Mouse (Mus musculus) hindbrain, embryonic 12.5 days (tissue): ENCODE results near the gene Rac3. TPM values are rescaled to one million over a fixed set of nuclear protein-coding genes. Genes with fewer than 3 reads are reported as not detected.

Experiments used
- ATAC-seq: fragments of 200-750 bp; cut with Nextera tagmentation; 2 replicates; pipeline ENCODE4 v1.8.0; 2017; ENCODE audit warnings: moderate TSS enrichment; ENCODE audit not compliant: low FRiP score
- H3K27ac ChIP-seq: fragments of 300-500 bp; sonication (generic); 2 replicates; pipeline ENCODE4 v1.5.1; 2016; ENCODE audit warnings: mild to moderate bottlenecking
- H3K27me3 ChIP-seq: fragments of 300-500 bp; sonication (generic); 2 replicates; pipeline ENCODE4 v1.6.1; 2016; ENCODE audit warnings: mild to moderate bottlenecking
- H3K36me3 ChIP-seq: fragments of 300-500 bp; sonication (generic); 2 replicates; pipeline ENCODE4 v1.6.1; 2016; ENCODE audit warnings: mild to moderate bottlenecking
- H3K4me1 ChIP-seq: fragments of 300-500 bp; sonication (generic); 2 replicates; pipeline ENCODE4 v1.6.1; 2016
- H3K4me2 ChIP-seq: fragments of 300-500 bp; sonication (generic); replicated peaks from 2 replicates; pipeline ENCODE4 v1.6.1; 2016; ENCODE audit warnings: mild to moderate bottlenecking
- H3K4me3 ChIP-seq: fragments of 300-500 bp; sonication (generic); 2 replicates; pipeline ENCODE4 v1.5.1; 2016; ENCODE audit warnings: mild to moderate bottlenecking
- H3K9ac ChIP-seq: fragments of 300-500 bp; sonication (generic); 2 replicates; pipeline ENCODE4 v1.6.1; 2016; ENCODE audit warnings: mild to moderate bottlenecking, moderate library complexity
- H3K9me3 ChIP-seq: fragments of 300-500 bp; sonication (generic); replicated peaks from 2 replicates; pipeline ENCODE4 v1.6.1; 2016; ENCODE audit warnings: mild to moderate bottlenecking
- WGBS: fragments of 180-500 bp; shearing (Covaris S2); methylation state at CpG from one replicate; pipeline ENCODE4 v1.1.7; 2016; 5-methylcytosine and 5-hydroxymethylcytosine counted together
- polyA plus RNA-seq: library from polyadenylated mRNA; unstranded; fragments of >200 nt; fragmentation: Nextera tagmentation; extraction: Ambion mirVana; gene quantifications from 2 replicates; pipeline ENCODE4 v1.2.1, GENCODE M21; 2016

Gene Rac3
- polyA plus RNA-seq, 1 experiment from 2014 or later = 99.9 TPM

- Histone ChIP-seq H3K4me3 (no peak overlapping the region), H3K4me1 (peaks cover 48% of the 10 kb centered on the region), H3K27ac (no peak overlapping the region), H3K9me3 (no peaks in the 10 kb centered on the region), H3K36me3 (peaks cover 27% of the 10 kb centered on the region), H3K4me2 (no peak overlapping the region), H3K9ac (no peak overlapping the region), H3K27me3 (no peaks in the 10 kb centered on the region)
- 91% methylated on average over 2 of the region's 2 CpGs for WGBS
- no peak for ATAC-seq
Measured at GRCm38 (mm10) chr11:120709551-120709950, 11.7 kb upstream of the Rac3 start.

GRCm38 (mm10) chr11:120710672-120711071 is 10.6 kb upstream of the Rac3 start:
- Histone ChIP-seq H3K4me2 (no peak overlapping the region), H3K9ac (no peak overlapping the region), H3K36me3 (peaks cover 27% of the 10 kb centered on the region), H3K4me3 (no peak overlapping the region), H3K27me3 (no peaks in the 10 kb centered on the region), H3K4me1 (peaks cover 43% of the 10 kb centered on the region), H3K9me3 (no peaks in the 10 kb centered on the region), H3K27ac (no peak overlapping the region)
- 68% methylated on average over 5 of the region's 5 CpGs for WGBS
- ATAC-seq = no peak

- peaks cover 39% of the 10 kb centered on the region for H3K36me3 ChIP-seq
- peak overlapping the region; percentile 97 for H3K4me2 ChIP-seq
Measured at GRCm38 (mm10) chr11:120711980-120712604, 9.2 kb upstream of the Rac3 start.

GRCm38 (mm10) chr11:120712771-120713568 is 8.3 kb upstream of the Rac3 start:
- H3K27me3 ChIP-seq = no peaks in the 10 kb centered on the region
- peak overlapping the region; percentile 67 for H3K9ac ChIP-seq
- peaks cover 48% of the 10 kb centered on the region for H3K36me3 ChIP-seq
- peak overlapping the region; percentile 70 for H3K27ac ChIP-seq
- no peaks in the 10 kb centered on the region for H3K9me3 ChIP-seq
- WGBS = under 1% methylated on average over 38 of the region's 38 CpGs
- H3K4me2 ChIP-seq = peak overlapping the region; percentile 97
- peak; percentile 68 for ATAC-seq
- H3K4me1 ChIP-seq = peaks cover 25% of the 10 kb centered on the region
- H3K4me3 ChIP-seq = peak overlapping the region; percentile 53

More at GRCm38 (mm10) chr11:120711980-120712604, 9.2 kb upstream of the Rac3 start:
- no peak overlapping the region; the same call in 1 of the 2 replicates for H3K9ac ChIP-seq
- H3K4me3 ChIP-seq = no peak overlapping the region
- no peak for ATAC-seq
- no peaks in the 10 kb centered on the region for H3K9me3 ChIP-seq
- 66% methylated on average over 8 of the region's 8 CpGs for WGBS
- H3K27ac ChIP-seq = no peak overlapping the region
- H3K27me3 ChIP-seq = no peaks in the 10 kb centered on the region
- peaks cover 34% of the 10 kb centered on the region for H3K4me1 ChIP-seq

GRCm38 (mm10) chr11:120713580-120714518 is 7.4 kb upstream of the Rac3 start, which contains the start of the genes Cenpx and Lrrc45:
TSS of gene Cenpx (minus strand) at chr11:120713738.
TSS of gene Lrrc45 (plus strand) at chr11:120713925.
- H3K4me3 ChIP-seq = peak within 1 kb of the TSS; percentile 53
- H3K27me3 ChIP-seq = no peaks in the 10 kb centered on the region
- H3K4me1 ChIP-seq = peaks cover 25% of the 10 kb centered on the region
- H3K9me3 ChIP-seq = no peaks in the 10 kb centered on the region
- H3K4me2 ChIP-seq = peak within 1 kb of the TSS; percentile 97
- peaks cover 53% of the 10 kb centered on the region for H3K36me3 ChIP-seq
- H3K9ac ChIP-seq = peak within 1 kb of the TSS; percentile 74
- WGBS = 4% methylated on average over 53 of the region's 53 CpGs
- ATAC-seq = peak; percentile 97
- H3K27ac ChIP-seq = peak within 1 kb of the TSS; percentile 70

- Histone ChIP-seq H3K27me3 (no peaks in the 10 kb centered on the region), H3K9ac (peak overlapping the region; percentile 74), H3K4me1 (peaks cover 25% of the 10 kb centered on the region), H3K9me3 (no peaks in the 10 kb centered on the region), H3K4me3 (peak overlapping the region; percentile 53), H3K27ac (no peak overlapping the region), H3K36me3 (peaks cover 52% of the 10 kb centered on the region), H3K4me2 (peak overlapping the region; percentile 97)
- no peak for ATAC-seq
- 65% methylated on average over 10 of the region's 10 CpGs for WGBS
Measured at GRCm38 (mm10) chr11:120714546-120714945, 6.7 kb upstream of the Rac3 start.

- no peak for ATAC-seq
- H3K36me3 ChIP-seq = peaks cover 52% of the 10 kb centered on the region
- H3K9ac ChIP-seq = no peak overlapping the region
- 90% methylated on average over 9 of the region's 9 CpGs for WGBS
- no peaks in the 10 kb centered on the region for H3K9me3 ChIP-seq
- H3K4me2 ChIP-seq = peak overlapping the region; percentile 97
- H3K27ac ChIP-seq = no peak overlapping the region
- H3K4me3 ChIP-seq = no peak overlapping the region
- H3K27me3 ChIP-seq = no peaks in the 10 kb centered on the region
- H3K4me1 ChIP-seq = peaks cover 25% of the 10 kb centered on the region
Measured at GRCm38 (mm10) chr11:120715131-120715530, 6.1 kb upstream of the Rac3 start.

- WGBS = 93% methylated on average over 9 of the region's 9 CpGs
- peaks cover 30% of the 10 kb centered on the region for H3K4me1 ChIP-seq
- no peak overlapping the region for H3K9ac ChIP-seq
- H3K27ac ChIP-seq = no peak overlapping the region
- H3K27me3 ChIP-seq = peaks cover 18% of the 10 kb centered on the region
- H3K9me3 ChIP-seq = no peaks in the 10 kb centered on the region
- H3K4me3 ChIP-seq = no peak overlapping the region
- ATAC-seq = no peak
- H3K36me3 ChIP-seq = peaks cover 42% of the 10 kb centered on the region
- H3K4me2 ChIP-seq = no peak overlapping the region
Measured at GRCm38 (mm10) chr11:120719242-120719641, 2.0 kb upstream of the Rac3 start.

- 88% methylated on average over 13 of the region's 13 CpGs for WGBS
- peaks cover 18% of the 10 kb centered on the region for H3K27me3 ChIP-seq
- no peak overlapping the region for H3K4me3 ChIP-seq
- H3K36me3 ChIP-seq = peaks cover 42% of the 10 kb centered on the region
- H3K27ac ChIP-seq = no peak overlapping the region
- H3K9ac ChIP-seq = no peak overlapping the region
- no peaks in the 10 kb centered on the region for H3K9me3 ChIP-seq
- H3K4me1 ChIP-seq = peaks cover 24% of the 10 kb centered on the region
- ATAC-seq = no peak; the same call in 1 of the 2 replicates
- H3K4me2 ChIP-seq = no peak overlapping the region
Measured at GRCm38 (mm10) chr11:120719841-120720376, 1.4 kb upstream of the Rac3 start.

GRCm38 (mm10) chr11:120720450-120720849 is 820 bp upstream of the Rac3 start:
- ATAC-seq = peak; percentile 38

GRCm38 (mm10) chr11:120722067-120722630 is 879 bp downstream of the Rac3 start:
- Histone ChIP-seq H3K4me2 (peak overlapping the region; percentile 91), H3K27me3 (peaks cover 21% of the 10 kb centered on the region), H3K36me3 (peaks cover 29% of the 10 kb centered on the region), H3K9me3 (no peaks in the 10 kb centered on the region), H3K4me3 (peak overlapping the region; percentile 77), H3K27ac (peak overlapping the region; percentile 67; the same call in 1 of the 2 replicates), H3K9ac (peak overlapping the region; percentile 92), H3K4me1 (peaks cover 24% of the 10 kb centered on the region)
- 18% methylated on average over 21 of the region's 21 CpGs for WGBS
- ATAC-seq = 0 out of 2 replicates have a peak, but pooled peaks have one; percentile 1

More at GRCm38 (mm10) chr11:120720450-120720849, 820 bp upstream of the Rac3 start:
- Histone ChIP-seq H3K4me2 (peak overlapping the region; percentile 91), H3K4me1 (peaks cover 23% of the 10 kb centered on the region), H3K27ac (0 out of 2 replicates have a peak overlapping the region, but pooled peaks have one; percentile 67), H3K36me3 (peaks cover 42% of the 10 kb centered on the region), H3K4me3 (peak overlapping the region; percentile 77), H3K9ac (peak overlapping the region; percentile 92), H3K27me3 (peaks cover 18% of the 10 kb centered on the region), H3K9me3 (no peaks in the 10 kb centered on the region)
- 10% methylated on average over 17 of the region's 17 CpGs for WGBS
